Mouse (Mus musculus) midbrain, embryonic 16.5 days (tissue): ENCODE results near the gene Ispd. TPM values are rescaled to one million over a fixed set of nuclear protein-coding genes. Genes with fewer than 3 reads are reported as not detected.
A peak's percentile ranks its signal among the peaks of the same experiment; 100 is the strongest.

Experiments used
- ATAC-seq: fragments of 200-750 bp; cut with Nextera tagmentation; 2 replicates; pipeline ENCODE4 v1.8.0; 2017; ENCODE audit warnings: moderate TSS enrichment
- H3K27ac ChIP-seq: fragments of 300-500 bp; sonication (generic); 2 replicates; pipeline ENCODE4 v1.5.1; 2014; ENCODE audit warnings: mild to moderate bottlenecking, low read length, mixed read lengths
- H3K27me3 ChIP-seq: fragments of 300-500 bp; sonication (generic); 2 replicates; pipeline ENCODE4 v1.6.1; 2014; ENCODE audit warnings: low read depth, low read length, mixed read lengths; ENCODE audit not compliant: control insufficient read depth, insufficient read depth
- H3K36me3 ChIP-seq: fragments of 300-500 bp; sonication (generic); 2 replicates; pipeline ENCODE4 v1.6.1; 2014; ENCODE audit warnings: mild to moderate bottlenecking, low read length, moderate library complexity, mixed read lengths; ENCODE audit not compliant: control insufficient read depth, insufficient read depth
- H3K4me1 ChIP-seq: fragments of 300-500 bp; sonication (generic); 2 replicates; pipeline ENCODE4 v1.6.1; 2014; ENCODE audit warnings: mild to moderate bottlenecking, low read length, mixed read lengths; ENCODE audit not compliant: control insufficient read depth, insufficient read depth
- H3K4me2 ChIP-seq: fragments of 300-500 bp; sonication (generic); 2 replicates; pipeline ENCODE4 v1.6.1; 2014; ENCODE audit warnings: mild to moderate bottlenecking, low read length, mixed read lengths
- H3K4me3 ChIP-seq: fragments of 300-500 bp; sonication (generic); 2 replicates; pipeline ENCODE4 v1.5.1; 2014; ENCODE audit warnings: low read depth, mild to moderate bottlenecking, low read length, moderate library complexity, mixed read lengths
- H3K9ac ChIP-seq: fragments of 300-500 bp; sonication (generic); 2 replicates; pipeline ENCODE4 v1.6.1; 2014; ENCODE audit warnings: low read depth, low read length, mixed read lengths
- H3K9me3 ChIP-seq: fragments of 300-500 bp; sonication (generic); replicated peaks from 2 replicates; pipeline ENCODE4 v1.6.1; 2014; ENCODE audit warnings: mild to moderate bottlenecking, low read length, mixed read lengths; ENCODE audit not compliant: control insufficient read depth, poor library complexity, severe bottlenecking
- WGBS: fragments of 180-500 bp; shearing (Covaris S2); extraction: QIAGEN DNeasy Blood & Tissue Kit; methylation state at CpG from one replicate; pipeline ENCODE4 v1.1.7; 2014; 5-methylcytosine and 5-hydroxymethylcytosine counted together
- polyA plus RNA-seq: library from polyadenylated mRNA; unstranded; fragments of >200 nt; fragmentation: Nextera tagmentation; extraction: Ambion mirVana; gene quantifications from 2 replicates; pipeline ENCODE4 v1.2.1, GENCODE M21; 2015

Gene Ispd
- polyA plus RNA-seq, 1 experiment from 2014 or later: 11.0 TPM

GRCm38 (mm10) chr12:36666771-36667170 is 285.5 kb downstream of the Ispd start:
- H3K27ac ChIP-seq: peak overlapping the region; percentile 10; the same call in 1 of the 2 replicates

DNA sequence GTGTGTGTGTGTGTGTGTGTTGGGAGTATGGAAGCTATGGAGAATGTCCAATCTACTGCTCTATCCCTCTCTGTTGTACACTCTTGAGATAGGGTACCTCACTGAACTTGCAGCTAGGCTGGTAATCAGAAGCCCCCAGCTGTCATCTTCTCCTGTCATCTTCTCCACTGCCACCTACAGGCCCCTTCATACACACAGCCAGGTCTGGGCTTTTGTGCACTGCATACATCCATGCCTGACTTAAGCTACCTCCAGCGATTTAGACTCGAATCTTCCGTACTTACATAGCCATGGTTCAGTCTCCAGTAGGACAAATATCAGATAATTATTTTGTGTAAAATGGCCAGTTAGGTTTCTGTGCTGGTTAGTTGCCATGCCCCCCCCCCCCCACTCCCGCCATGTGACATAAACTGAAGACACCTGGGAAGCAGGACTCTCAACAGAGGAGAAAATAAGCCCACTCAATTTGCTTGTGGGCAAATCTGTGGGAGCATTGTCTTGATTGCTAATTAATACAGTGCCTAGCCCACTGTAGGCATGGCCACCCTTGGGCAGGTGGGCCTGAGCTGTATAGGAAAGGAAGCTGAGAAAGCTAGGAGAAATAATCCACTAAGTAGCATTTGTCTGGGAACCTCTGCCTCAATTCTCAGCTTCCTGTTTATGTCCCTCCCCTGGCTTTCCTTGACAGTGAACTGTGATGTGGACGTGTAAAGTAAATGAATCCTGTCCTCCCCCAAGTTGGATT is 289.1 kb downstream of the Ispd start:
- Histone ChIP-seq H3K36me3 (no peaks in the 10 kb centered on the region), H3K4me1 (peaks cover 7% of the 10 kb centered on the region), H3K4me2 (no peak overlapping the region), H3K9me3 (no peaks in the 10 kb centered on the region), H3K27ac (no peak overlapping the region), H3K27me3 (no peaks in the 10 kb centered on the region), H3K9ac (no peak overlapping the region), H3K4me3 (no peak overlapping the region)
- 0 out of 2 replicates have a peak, but pooled peaks have one; percentile 47 for ATAC-seq
- WGBS: 79% methylated on average over 5 of the region's 5 CpGs

More at GRCm38 (mm10) chr12:36666771-36667170, 285.5 kb downstream of the Ispd start:
- Histone ChIP-seq H3K9ac (no peak overlapping the region), H3K36me3 (no peaks in the 10 kb centered on the region), H3K9me3 (no peaks in the 10 kb centered on the region), H3K4me3 (no peak overlapping the region), H3K27me3 (no peaks in the 10 kb centered on the region), H3K4me1 (peaks cover 7% of the 10 kb centered on the region), H3K4me2 (no peak overlapping the region)
- 22% methylated on average over 6 of the region's 6 CpGs for WGBS
- peak; percentile 69 for ATAC-seq

DNA sequence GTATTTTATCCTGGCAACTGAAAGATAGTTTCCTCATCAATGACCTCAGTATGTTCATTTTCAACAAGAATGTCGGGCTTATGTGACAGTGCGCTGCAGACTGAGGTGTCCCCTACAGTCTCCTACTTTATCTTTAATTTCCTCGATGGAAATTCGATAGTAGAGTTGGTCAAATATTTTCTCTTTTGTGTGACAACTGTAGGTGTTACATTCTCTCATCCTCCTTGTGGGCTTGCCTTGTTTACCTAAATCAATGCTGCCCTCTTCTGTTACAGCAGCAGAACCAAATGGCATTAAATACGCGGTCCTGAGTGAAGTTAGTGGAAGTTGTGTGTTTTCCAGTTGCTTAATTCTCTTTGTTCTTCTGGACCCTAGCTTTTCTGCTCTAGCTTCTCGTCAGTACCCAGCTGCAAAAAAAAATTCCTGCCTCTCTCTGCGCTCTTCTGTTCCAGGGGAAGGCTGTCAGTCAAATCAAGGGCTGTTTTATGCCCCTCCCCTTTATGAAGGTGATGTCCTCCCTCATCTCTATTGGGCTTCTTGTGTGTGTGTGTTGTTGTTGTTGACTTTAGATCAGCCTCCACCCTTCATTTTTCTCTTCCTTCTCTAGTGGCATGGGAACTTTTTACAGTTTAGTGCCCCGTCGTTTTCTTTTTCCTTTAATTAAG is 289.8 kb downstream of the Ispd start:
- no peaks in the 10 kb centered on the region for H3K9me3 ChIP-seq
- H3K9ac ChIP-seq: no peak overlapping the region
- WGBS: 38% methylated on average over 10 of the region's 10 CpGs
- H3K27me3 ChIP-seq: no peaks in the 10 kb centered on the region
- H3K36me3 ChIP-seq: no peaks in the 10 kb centered on the region
- no peak overlapping the region for H3K27ac ChIP-seq
- H3K4me2 ChIP-seq: no peak overlapping the region
- ATAC-seq: 0 out of 2 replicates have a peak, but pooled peaks have one; percentile 56
- peaks cover 7% of the 10 kb centered on the region for H3K4me1 ChIP-seq
- no peak overlapping the region for H3K4me3 ChIP-seq

GRCm38 (mm10) chr12:36674481-36674880 is 293.2 kb downstream of the Ispd start:
- Histone ChIP-seq H3K27ac (no peak overlapping the region), H3K9ac (no peak overlapping the region), H3K27me3 (no peaks in the 10 kb centered on the region), H3K36me3 (no peaks in the 10 kb centered on the region), H3K9me3 (no peaks in the 10 kb centered on the region), H3K4me1 (no peaks in the 10 kb centered on the region), H3K4me3 (no peak overlapping the region), H3K4me2 (no peak overlapping the region)
- no peak for ATAC-seq
- 58% methylated on average over 2 of the region's 2 CpGs for WGBS

GRCm38 (mm10) chr12:36678220-36678619 is 297.0 kb downstream of the Ispd start:
- 91% methylated on average over 4 of the region's 4 CpGs for WGBS
- no peak overlapping the region for H3K4me3 ChIP-seq
- ATAC-seq: no peak

GRCm38 (mm10) chr12:36680883-36681505 is 299.7 kb downstream of the Ispd start:
- 35% methylated on average over 2 of the region's 2 CpGs for WGBS
- no peaks in the 10 kb centered on the region for H3K9me3 ChIP-seq
- H3K4me3 ChIP-seq: no peak overlapping the region
- H3K4me2 ChIP-seq: no peak overlapping the region
- no peak overlapping the region for H3K27ac ChIP-seq
- H3K4me1 ChIP-seq: no peaks in the 10 kb centered on the region
- no peaks in the 10 kb centered on the region for H3K36me3 ChIP-seq
- no peak overlapping the region for H3K9ac ChIP-seq
- H3K27me3 ChIP-seq: no peaks in the 10 kb centered on the region
- ATAC-seq: no peak

More at GRCm38 (mm10) chr12:36678220-36678619, 297.0 kb downstream of the Ispd start:
- Histone ChIP-seq H3K9me3 (no peaks in the 10 kb centered on the region), H3K4me2 (no peak overlapping the region), H3K27me3 (no peaks in the 10 kb centered on the region), H3K27ac (no peak overlapping the region), H3K36me3 (no peaks in the 10 kb centered on the region), H3K4me1 (no peaks in the 10 kb centered on the region), H3K9ac (no peak overlapping the region)

DNA sequence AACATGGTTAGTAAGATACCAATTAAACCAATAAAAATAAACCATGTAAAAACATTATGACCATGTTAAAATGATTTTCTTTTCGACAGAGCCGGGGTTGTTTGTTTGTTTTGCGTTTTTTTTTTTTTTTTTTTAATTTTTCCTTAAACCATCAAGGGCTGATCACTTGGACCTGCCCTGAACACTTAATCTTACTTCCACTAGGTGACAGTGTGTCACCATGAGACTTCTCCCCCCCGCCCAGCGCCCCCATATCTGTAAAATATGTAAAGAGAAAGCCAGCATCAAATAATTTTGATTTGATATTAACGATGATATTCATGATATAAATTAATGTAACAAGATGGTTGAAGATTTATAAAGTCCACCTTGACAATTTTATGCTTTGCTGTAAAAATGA is 300.5 kb downstream of the Ispd start:
- H3K4me3 ChIP-seq: no peak overlapping the region
- no peak overlapping the region for H3K27ac ChIP-seq
- H3K27me3 ChIP-seq: no peaks in the 10 kb centered on the region
- no peak overlapping the region for H3K4me2 ChIP-seq
- no peak overlapping the region for H3K9ac ChIP-seq
- 83% methylated on average over 6 of the region's 6 CpGs for WGBS
- no peaks in the 10 kb centered on the region for H3K4me1 ChIP-seq
- no peaks in the 10 kb centered on the region for H3K36me3 ChIP-seq
- H3K9me3 ChIP-seq: no peaks in the 10 kb centered on the region
- no peak for ATAC-seq

- Histone ChIP-seq H3K9ac (no peak overlapping the region), H3K27me3 (no peaks in the 10 kb centered on the region), H3K9me3 (no peaks in the 10 kb centered on the region), H3K27ac (no peak overlapping the region), H3K4me3 (no peak overlapping the region), H3K4me2 (no peak overlapping the region), H3K4me1 (no peaks in the 10 kb centered on the region), H3K36me3 (no peaks in the 10 kb centered on the region)
- 78% methylated on average over 2 of the region's 2 CpGs for WGBS
- ATAC-seq: no peak
Observed at GRCm38 (mm10) chr12:36694072-36694471, 312.8 kb downstream of the Ispd start.

DNA sequence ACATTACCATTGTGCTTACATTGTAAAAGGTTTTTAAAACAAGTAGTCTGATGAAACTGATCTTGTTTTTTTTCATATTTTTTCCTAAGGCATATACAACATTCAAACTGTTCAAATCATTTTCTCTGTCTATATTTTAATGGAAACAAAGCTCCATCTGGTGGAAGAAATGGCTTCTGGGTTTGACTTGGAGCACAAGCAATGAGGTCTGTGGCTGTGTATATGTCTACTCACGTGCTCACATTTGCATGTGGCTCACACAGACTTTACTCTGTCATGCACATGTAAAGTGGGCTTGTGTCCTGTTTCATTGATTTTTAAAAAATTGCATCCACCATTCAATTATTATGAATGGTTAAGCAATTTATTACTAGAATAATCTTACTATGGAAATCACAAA is 323.1 kb downstream of the Ispd start:
- ATAC-seq: no peak
- H3K27me3 ChIP-seq: no peaks in the 10 kb centered on the region
- no peaks in the 10 kb centered on the region for H3K9me3 ChIP-seq
- no peak overlapping the region for H3K9ac ChIP-seq
- no peak overlapping the region for H3K4me3 ChIP-seq
- no peak overlapping the region for H3K27ac ChIP-seq
- no peaks in the 10 kb centered on the region for H3K36me3 ChIP-seq
- no peaks in the 10 kb centered on the region for H3K4me1 ChIP-seq
- 54% methylated on average over 1 of the region's 1 CpGs for WGBS
- H3K4me2 ChIP-seq: no peak overlapping the region
